Mouse (Mus musculus) ovary, postnatal 14 days (tissue): Measurements from ENCODE around the gene Palld.

ENCODE experiments used
- DNase-seq: peaks from one replicate; pipeline ENCODE4 v3.0.0; 2022; ENCODE audit warnings: low spot score

The Palld gene

GRCm38 (mm10) chr8:61500914-61501313, 401.6 kb downstream of the Palld start:
- no peak for DNase-seq

- DNase-seq: no peak
Measured at GRCm38 (mm10) chr8:61499035-61499434, 403.5 kb downstream of the Palld start.

- DNase-seq: no peak
Measured at GRCm38 (mm10) chr8:61497110-61497509, 405.4 kb downstream of the Palld start.

- no peak for DNase-seq
Measured at GRCm38 (mm10) chr8:61488631-61489030, 413.9 kb downstream of the Palld start.

GRCm38 (mm10) chr8:61487597-61488156, 414.8 kb downstream of the Palld start, which contains the start of gene Cbr4:
Gene Cbr4 (plus strand): TSS chr8:61487734.
- peak; percentile 76 for DNase-seq

GRCm38 (mm10) chr8:61486923-61487529, 415.5 kb downstream of the Palld start:
- no peak for DNase-seq

- no peak for DNase-seq
Measured at GRCm38 (mm10) chr8:61480260-61480967, 422.1 kb downstream of the Palld start.

GRCm38 (mm10) chr8:61479506-61480214, 422.8 kb downstream of the Palld start:
- peak; percentile 38 for DNase-seq

- DNase-seq: no peak
Measured at GRCm38 (mm10) chr8:61478793-61479192, 423.7 kb downstream of the Palld start.

- DNase-seq: no peak
Measured at GRCm38 (mm10) chr8:61478150-61478549, 424.3 kb downstream of the Palld start.

- DNase-seq: no peak
Measured at GRCm38 (mm10) chr8:61476160-61476559, 426.3 kb downstream of the Palld start.

- no peak for DNase-seq
Measured at GRCm38 (mm10) chr8:61475251-61475673, 427.2 kb downstream of the Palld start.

GRCm38 (mm10) chr8:61470213-61470612, 432.3 kb downstream of the Palld start:
- DNase-seq: no peak

GRCm38 (mm10) chr8:61467553-61467815, 435.0 kb downstream of the Palld start:
- no peak for DNase-seq

- DNase-seq: no peak
Measured at GRCm38 (mm10) chr8:61466696-61467552, 435.6 kb downstream of the Palld start.

GRCm38 (mm10) chr8:61464393-61464792, 438.1 kb downstream of the Palld start:
- no peak for DNase-seq

- DNase-seq: no peak
Measured at GRCm38 (mm10) chr8:61462221-61462620, 440.3 kb downstream of the Palld start.
